Mouse (Mus musculus): ENCODE measurements around the gene Fzd7. TPM values are rescaled to one million over a fixed set of nuclear protein-coding genes. Genes with fewer than 3 reads are reported as not detected.
A peak's percentile ranks its signal among the peaks of the same experiment; 100 is the strongest.

Gene Fzd7
- total and polyA plus RNA-seq, 3 experiments = 4.0 to 10.1 (median 4.8) TPM

DNA sequence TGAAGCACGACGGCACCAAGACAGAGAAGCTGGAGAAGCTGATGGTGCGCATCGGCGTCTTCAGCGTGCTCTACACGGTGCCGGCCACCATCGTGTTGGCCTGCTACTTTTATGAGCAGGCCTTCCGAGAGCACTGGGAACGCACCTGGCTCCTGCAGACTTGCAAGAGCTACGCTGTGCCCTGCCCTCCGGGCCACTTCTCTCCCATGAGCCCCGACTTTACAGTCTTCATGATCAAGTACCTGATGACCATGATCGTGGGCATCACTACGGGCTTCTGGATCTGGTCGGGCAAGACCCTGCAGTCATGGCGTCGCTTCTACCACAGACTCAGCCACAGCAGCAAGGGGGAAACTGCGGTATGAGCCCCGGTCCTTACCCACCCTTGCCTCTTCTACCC lies 2.1 kb downstream of the Fzd7 start:
- peaks cover 15% of the 10 kb centered on the region for H3K9me3 ChIP-seq (replicated peaks; ENCODE audit: low read length)
- H3K79me2 ChIP-seq (replicated peaks; ENCODE audit: control insufficient read depth, extremely low read depth, insufficient read depth, poor library complexity, severe bottlenecking) = peaks cover 36% of the 10 kb centered on the region
- peak overlapping the region in 2 of 3 experiments; percentile 42 to 83 for H3K4me3 ChIP-seq (replicated peaks in 1 of 3; ENCODE audit: low read depth in 2 of 3, low read length in 2 of 3, poor library complexity in 1 of 3)
- peak overlapping the region; percentile 86 for H3K4me2 ChIP-seq (ENCODE audit: insufficient read depth, low read depth, poor library complexity, severe bottlenecking)
- DNase-seq (ENCODE audit: extremely low read depth) = no peak
- H3K9ac ChIP-seq (ENCODE audit: insufficient read depth, low read depth) = no peak overlapping the region
- dilution Hi-C loops (cut with MboI; ENCODE audit: extremely low pct_ligation_motif_present, extremely low pct_unique_long_range_greater_than_20kb, low sequenced_read_pairs) = no loop called here
- peaks cover 14 to 22% of the 10 kb centered on the region in 2 experiments for H3K36me3 ChIP-seq (replicated peaks in 1 of 2; ENCODE audit: control insufficient read depth in 1 of 2, insufficient read depth in 1 of 2, low read length in 1 of 2)
- no peak overlapping the region for H3K27ac ChIP-seq (ENCODE audit: insufficient read depth, low read depth)
- in situ Hi-C loops (cut with MboI; ENCODE audit: low pct_ligation_motif_present, low pct_unique_long_range_greater_than_20kb, low sequenced_read_pairs) = no loop called here
- TF ChIP-seq MAFK (IDR thresholded peaks at IDR 0.05; ENCODE audit: insufficient replicate concordance, low read length) (no peak), CHD2 (IDR thresholded peaks at IDR 0.05; ENCODE audit: low read length) (no peak), NRF1 (IDR thresholded peaks at IDR 0.05; ENCODE audit: low read depth, low read length) (no peak), EP300 (IDR thresholded peaks at IDR 0.05; ENCODE audit: low read length) (no peak), POLR2AphosphoS2 (IDR thresholded peaks at IDR 0.05; ENCODE audit: low read depth, low read length) (no peak), ZMIZ1 (IDR thresholded peaks at IDR 0.05; ENCODE audit: low read depth, low read length) (no peak), MYC (IDR thresholded peaks at IDR 0.05; ENCODE audit: low read depth, low read length) (no peak), MXI1 (IDR thresholded peaks at IDR 0.05; ENCODE audit: low read depth, low read length) (no peak), ELF1 (IDR thresholded peaks at IDR 0.05; ENCODE audit: low read depth, low read length) (no peak), TBP (conservative IDR thresholded peaks at IDR 0.05; ENCODE audit: low read depth, low read length) (no peak), CTCF (conservative IDR thresholded peaks at IDR 0.05 in 1 of 2, IDR thresholded peaks at IDR 0.05 in 1 of 2; ENCODE audit: low read depth in 2 of 2, low read length in 2 of 2) (no peak), NELFE (IDR thresholded peaks at IDR 0.05; ENCODE audit: low read depth, low read length) (no peak), RCOR1 (conservative IDR thresholded peaks at IDR 0.05; ENCODE audit: low read depth, low read length) (no peak)
- H3K27me3 ChIP-seq (replicated peaks) = no peaks in the 10 kb centered on the region
- peaks cover 15 to 68% of the 10 kb centered on the region in 2 experiments for H3K4me1 ChIP-seq (ENCODE audit: control insufficient read depth in 1 of 2, insufficient read depth in 2 of 2)

DNA sequence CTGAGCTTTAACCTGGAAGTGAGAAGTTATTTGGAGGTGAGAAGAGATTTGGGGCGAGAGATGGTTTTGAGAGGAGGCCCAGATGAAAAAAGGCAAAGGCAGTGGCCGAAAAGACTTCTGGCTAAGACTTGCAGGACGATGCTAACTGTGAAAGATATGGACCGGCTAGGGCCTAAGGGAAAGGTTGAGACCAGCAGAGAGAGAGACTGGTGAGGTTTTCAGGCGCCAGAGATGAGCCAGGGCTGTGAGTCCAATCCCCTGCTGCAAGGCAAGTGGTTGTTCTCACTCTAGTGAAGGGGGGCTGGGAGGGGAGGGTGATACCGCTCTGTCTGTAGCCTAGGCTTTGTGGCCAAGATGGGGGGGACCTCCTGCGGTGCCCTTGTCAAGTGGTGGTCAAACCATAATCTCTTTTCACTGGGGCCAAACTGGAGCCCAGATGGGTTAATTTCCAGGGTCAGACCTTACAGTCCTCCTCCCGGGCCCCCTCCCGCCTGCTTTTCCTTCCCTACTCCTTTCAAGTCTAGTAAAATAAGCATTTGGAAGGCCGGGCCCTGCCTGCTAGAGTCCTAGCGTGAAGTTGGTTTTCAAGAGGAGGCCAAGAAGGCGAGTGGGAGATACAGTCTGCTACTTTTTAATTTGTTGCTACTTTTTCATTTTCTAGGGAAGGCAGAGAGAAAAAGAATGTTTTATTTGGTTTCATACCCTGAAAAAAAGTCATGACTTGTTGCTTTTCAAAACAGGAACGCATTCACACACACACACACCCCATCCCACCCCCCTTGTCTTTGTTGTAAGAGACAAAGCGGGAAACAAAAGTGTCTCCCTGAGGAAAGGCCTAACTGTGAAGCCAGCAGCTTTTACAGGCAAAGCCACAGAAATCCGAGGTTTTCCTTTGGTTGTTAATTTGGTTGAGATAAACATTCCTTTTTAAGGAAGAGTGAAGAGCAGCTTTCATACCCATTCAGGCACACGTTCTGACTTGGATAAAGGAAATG lies 2.9 kb downstream of the Fzd7 start:
- no peaks in the 10 kb centered on the region for H3K27me3 ChIP-seq (replicated peaks)
- peak overlapping the region; percentile 86 for H3K4me2 ChIP-seq (ENCODE audit: insufficient read depth, low read depth, poor library complexity, severe bottlenecking)
- no peak overlapping the region for H3K27ac ChIP-seq (ENCODE audit: insufficient read depth, low read depth)
- peaks cover 36% of the 10 kb centered on the region for H3K79me2 ChIP-seq (replicated peaks; ENCODE audit: control insufficient read depth, extremely low read depth, insufficient read depth, poor library complexity, severe bottlenecking)
- H3K9me3 ChIP-seq (replicated peaks; ENCODE audit: low read length) = peaks cover 15% of the 10 kb centered on the region
- peak overlapping the region; percentile 11 to 83 (median 42) for H3K4me3 ChIP-seq (replicated peaks in 1 of 3; ENCODE audit: low read depth in 2 of 3, low read length in 2 of 3, poor library complexity in 1 of 3)
- peaks cover 14 to 22% of the 10 kb centered on the region in 2 experiments for H3K36me3 ChIP-seq (replicated peaks in 1 of 2; ENCODE audit: control insufficient read depth in 1 of 2, insufficient read depth in 1 of 2, low read length in 1 of 2)
- dilution Hi-C loops (cut with MboI; ENCODE audit: extremely low pct_ligation_motif_present, extremely low pct_unique_long_range_greater_than_20kb, low sequenced_read_pairs) (no loop called here), in situ Hi-C loops (cut with MboI; ENCODE audit: low pct_ligation_motif_present, low pct_unique_long_range_greater_than_20kb, low sequenced_read_pairs) (no loop called here)
- no peak for DNase-seq (ENCODE audit: extremely low read depth)
- H3K9ac ChIP-seq (ENCODE audit: insufficient read depth, low read depth) = peak overlapping the region; percentile 64
- TF ChIP-seq TCF12 (IDR thresholded peaks at IDR 0.05; ENCODE audit: low read depth, low read length) = no peak
- TF ChIP-seq USF2 (conservative IDR thresholded peaks at IDR 0.05; ENCODE audit: low read depth, low read length) = no peak
- no peak for TF ChIP-seq ELF1 (IDR thresholded peaks at IDR 0.05; ENCODE audit: low read depth, low read length)
- TF ChIP-seq UBTF (IDR thresholded peaks at IDR 0.05; ENCODE audit: low read depth, low read length) = no peak
- no peak for TF ChIP-seq CTCF (conservative IDR thresholded peaks at IDR 0.05 in 1 of 2, IDR thresholded peaks at IDR 0.05 in 1 of 2; ENCODE audit: low read depth in 2 of 2, low read length in 2 of 2)
- TF ChIP-seq NRF1 (IDR thresholded peaks at IDR 0.05; ENCODE audit: low read depth, low read length) = no peak
- no peak for TF ChIP-seq IRF4 (IDR thresholded peaks at IDR 0.05; ENCODE audit: low read depth, low read length)
- no peak for TF ChIP-seq EP300 (IDR thresholded peaks at IDR 0.05; ENCODE audit: low read length)
- no peak for TF ChIP-seq MAZ (IDR thresholded peaks at IDR 0.05; ENCODE audit: low read depth, low read length)
- TF ChIP-seq SIN3A (IDR thresholded peaks at IDR 0.05; ENCODE audit: low read length) = no peak
- TF ChIP-seq JUND (conservative IDR thresholded peaks at IDR 0.05; ENCODE audit: low read depth, low read length) = no peak
- TF ChIP-seq PAX5 (IDR thresholded peaks at IDR 0.05; ENCODE audit: low read length) = no peak
- no peak for TF ChIP-seq MXI1 (IDR thresholded peaks at IDR 0.05; ENCODE audit: low read depth, low read length)
- TF ChIP-seq BHLHE40 (IDR thresholded peaks at IDR 0.05; ENCODE audit: low read depth, low read length) = no peak
- TF ChIP-seq MAX (IDR thresholded peaks at IDR 0.05; ENCODE audit: low read length) = no peak
- H3K4me1 ChIP-seq (ENCODE audit: control insufficient read depth in 1 of 2, insufficient read depth in 2 of 2) = peaks cover 15 to 69% of the 10 kb centered on the region in 2 experiments
